Mouse (Mus musculus): ENCODE measurements around the gene Ptpn6. TPM values are rescaled to one million over a fixed set of nuclear protein-coding genes. Genes with fewer than 3 reads are reported as not detected.

Ptpn6 gene
- total and polyA plus RNA-seq, 2 experiments from 2014 or later, result 2.3 to 3.2 TPM

DNA sequence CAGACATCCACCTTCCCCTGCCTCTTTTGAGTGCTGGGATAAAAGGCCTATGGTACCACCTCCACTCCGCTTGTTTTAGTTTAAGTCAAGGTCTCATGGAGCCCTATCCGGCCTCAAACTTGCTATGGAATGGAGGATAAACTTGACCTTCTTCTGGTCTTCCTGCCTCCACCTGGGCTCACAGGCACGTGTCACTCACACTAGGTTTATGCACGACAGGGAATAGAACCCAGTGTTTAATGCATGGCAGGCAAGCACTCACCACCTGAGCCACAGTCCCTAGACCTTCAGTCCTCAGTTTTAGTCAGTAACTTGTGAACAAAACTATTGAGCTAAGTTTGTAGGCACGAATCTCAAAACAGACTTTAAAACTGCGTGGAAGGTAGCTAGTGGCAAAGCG, 7.5 kb downstream of the Ptpn6 start:
- ATAC-seq (ENCODE audit: low FRiP score), result no peak
- no peak overlapping the region for H3K9ac ChIP-seq (replicated peaks; ENCODE audit: low read length, poor library complexity, severe bottlenecking)
- no peaks in the 10 kb centered on the region for H3K4me1 ChIP-seq (ENCODE audit: insufficient read depth, low read length)
- no peak overlapping the region for H3K27ac ChIP-seq (ENCODE audit: low read depth, low read length)
- DNase-seq (ENCODE audit: low spot score), result no peak
- 86% methylated on average over 7 of the region's 7 CpGs for WGBS
- no peak overlapping the region for H3K4me2 ChIP-seq (ENCODE audit: low read depth, low read length, poor library complexity, severe bottlenecking)
- no peaks in the 10 kb centered on the region for H3K27me3 ChIP-seq (ENCODE audit: insufficient read depth, low read length)
- no peak for TF ChIP-seq CTCF (IDR thresholded peaks at IDR 0.05)
- H3K36me3 ChIP-seq (ENCODE audit: insufficient read depth, low read length), result no peaks in the 10 kb centered on the region
- no peak overlapping the region for H3K4me3 ChIP-seq (ENCODE audit: low read depth, low read length)
- H3K9me3 ChIP-seq (ENCODE audit: low read length), result no peaks in the 10 kb centered on the region

DNA sequence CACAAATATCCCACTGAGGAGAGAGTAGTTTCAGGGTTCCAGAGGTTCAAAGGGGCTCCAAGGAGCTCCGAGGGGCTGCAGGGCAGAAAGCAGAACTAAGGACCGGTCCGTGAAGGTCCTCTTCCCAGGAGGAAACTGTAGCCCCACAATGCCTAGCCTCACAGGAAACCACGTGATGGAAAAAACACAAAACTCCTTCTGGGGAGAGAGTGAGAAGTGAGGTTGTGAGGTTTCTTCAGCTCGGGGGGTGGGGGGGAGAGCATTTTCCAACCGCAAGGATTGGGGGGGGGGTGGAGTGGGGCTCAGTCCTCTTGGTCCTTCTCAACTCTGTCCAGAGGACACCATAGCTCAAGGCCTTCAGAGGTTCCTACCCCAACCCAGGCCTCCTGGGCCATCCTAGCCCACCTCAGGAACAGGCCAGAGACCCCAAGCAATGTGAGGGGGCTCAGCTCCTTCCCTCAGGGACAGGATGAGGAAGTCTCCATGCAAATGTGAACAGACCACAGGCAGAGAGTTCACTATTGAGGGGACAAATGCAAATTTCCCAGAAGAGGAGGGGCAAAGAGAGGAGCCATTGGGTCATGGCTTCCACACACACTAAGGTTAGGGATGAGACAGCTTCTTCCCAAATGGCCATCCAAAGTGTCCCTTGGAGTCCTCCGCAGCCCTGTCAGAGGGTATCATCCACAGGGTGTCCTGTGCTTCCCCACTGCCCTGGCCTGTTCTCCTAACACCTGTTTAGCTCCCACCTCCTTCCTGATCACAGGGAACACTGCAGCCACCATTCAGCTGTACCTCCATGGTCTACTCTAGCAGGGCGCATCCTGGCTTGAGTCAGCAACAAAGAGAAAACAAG, 8.4 kb downstream of the Ptpn6 start:
- Histone ChIP-seq H3K4me2 (ENCODE audit: low read depth, low read length, poor library complexity, severe bottlenecking) (no peak overlapping the region), H3K9me3 (ENCODE audit: low read length) (no peaks in the 10 kb centered on the region), H3K4me1 (ENCODE audit: insufficient read depth, low read length) (no peaks in the 10 kb centered on the region), H3K27me3 (ENCODE audit: insufficient read depth, low read length) (no peaks in the 10 kb centered on the region), H3K4me3 (ENCODE audit: low read depth, low read length) (no peak overlapping the region), H3K27ac (ENCODE audit: low read depth, low read length) (no peak overlapping the region), H3K9ac (replicated peaks; ENCODE audit: low read length, poor library complexity, severe bottlenecking) (no peak overlapping the region), H3K36me3 (ENCODE audit: insufficient read depth, low read length) (no peaks in the 10 kb centered on the region)
- no peak for ATAC-seq (ENCODE audit: low FRiP score)
- no peak for DNase-seq (ENCODE audit: low spot score)
- 84% methylated on average over 8 of the region's 8 CpGs for WGBS
- no peak for TF ChIP-seq CTCF (IDR thresholded peaks at IDR 0.05)

DNA sequence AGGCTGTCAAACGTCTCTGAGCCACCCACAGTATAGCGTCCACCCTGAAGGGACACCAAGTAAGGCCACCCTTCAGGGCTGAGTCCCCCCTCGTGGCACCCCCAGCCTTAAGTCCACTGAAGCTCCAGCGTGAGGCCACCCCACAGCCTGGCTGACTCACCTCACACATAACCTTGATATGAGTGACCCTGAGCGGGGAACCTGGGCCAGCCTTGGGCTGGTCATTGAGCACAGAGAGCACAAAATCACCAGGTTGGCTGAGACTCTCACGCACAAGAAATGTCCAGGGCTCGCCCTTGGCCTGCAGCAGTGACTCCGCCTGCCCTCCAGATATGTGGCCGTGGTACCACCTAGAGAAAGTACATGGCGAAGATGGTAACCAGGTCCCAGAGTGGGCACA, 9.9 kb downstream of the Ptpn6 start:
- H3K27ac ChIP-seq (ENCODE audit: low read depth, low read length), result no peak overlapping the region
- no peak overlapping the region for H3K4me3 ChIP-seq (ENCODE audit: low read depth, low read length)
- H3K36me3 ChIP-seq (ENCODE audit: insufficient read depth, low read length), result no peaks in the 10 kb centered on the region
- H3K4me1 ChIP-seq (ENCODE audit: insufficient read depth, low read length), result no peaks in the 10 kb centered on the region
- no peak for TF ChIP-seq CTCF (IDR thresholded peaks at IDR 0.05)
- no peak overlapping the region for H3K4me2 ChIP-seq (ENCODE audit: low read depth, low read length, poor library complexity, severe bottlenecking)
- ATAC-seq (ENCODE audit: low FRiP score) (no peak), DNase-seq (ENCODE audit: low spot score) (no peak)
- no peaks in the 10 kb centered on the region for H3K27me3 ChIP-seq (ENCODE audit: insufficient read depth, low read length)
- 91% methylated on average over 10 of the region's 10 CpGs for WGBS
- no peaks in the 10 kb centered on the region for H3K9me3 ChIP-seq (ENCODE audit: low read length)
- no peak overlapping the region for H3K9ac ChIP-seq (replicated peaks; ENCODE audit: low read length, poor library complexity, severe bottlenecking)

DNA sequence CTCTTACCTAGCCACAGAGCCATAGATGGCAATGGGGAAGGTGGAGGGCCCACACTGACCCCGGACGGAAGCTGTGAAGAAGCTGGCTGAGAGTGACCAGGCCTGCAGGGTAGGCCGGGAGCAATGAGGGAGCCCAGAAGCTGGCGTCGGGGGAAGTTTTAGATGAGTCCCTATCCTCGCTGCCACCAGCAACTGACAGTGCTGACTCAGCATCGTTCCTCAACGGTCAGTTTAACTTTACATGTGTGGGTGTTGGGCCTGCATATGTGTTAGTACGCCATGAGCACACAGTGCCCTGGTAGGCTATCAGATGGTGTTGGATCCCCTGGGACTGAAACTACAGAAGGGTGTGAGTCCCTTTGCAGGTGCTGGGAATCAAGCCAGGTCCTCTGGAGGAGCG, 14.0 kb downstream of the Ptpn6 start:
- 88% methylated on average over 10 of the region's 10 CpGs for whole genome bisulfite sequencing

DNA sequence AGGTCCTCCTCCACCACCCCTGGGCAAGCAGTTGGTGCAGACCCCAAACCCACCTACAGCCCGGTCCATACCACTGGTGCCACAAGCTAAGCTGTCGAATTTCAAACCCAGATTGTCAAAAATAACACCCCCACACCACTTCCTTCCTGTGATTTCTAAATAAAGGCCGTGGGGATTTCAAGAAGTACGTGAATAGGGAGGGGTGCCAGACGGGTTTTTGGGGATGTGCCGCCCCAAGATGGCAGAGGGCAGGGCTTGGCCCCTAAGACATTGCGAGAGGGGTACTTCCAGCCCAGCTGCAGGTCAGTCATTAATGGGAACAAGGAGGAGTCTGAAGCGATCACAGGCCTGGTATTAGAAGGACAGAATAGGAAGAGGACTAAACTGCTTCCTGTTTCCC, 15.0 kb downstream of the Ptpn6 start:
- H3K4me1 ChIP-seq (ENCODE audit: insufficient read depth, low read length), result no peaks in the 10 kb centered on the region
- no peak overlapping the region for H3K9ac ChIP-seq (replicated peaks; ENCODE audit: low read length, poor library complexity, severe bottlenecking)
- 80% methylated on average over 8 of the region's 8 CpGs for WGBS
- H3K27ac ChIP-seq (ENCODE audit: low read depth, low read length), result no peak overlapping the region
- ATAC-seq (ENCODE audit: low FRiP score), result no peak
- H3K36me3 ChIP-seq (ENCODE audit: insufficient read depth, low read length), result no peaks in the 10 kb centered on the region
- H3K9me3 ChIP-seq (ENCODE audit: low read length), result no peaks in the 10 kb centered on the region
- TF ChIP-seq CTCF (IDR thresholded peaks at IDR 0.05), result no peak
- DNase-seq (ENCODE audit: low spot score), result no peak
- H3K4me2 ChIP-seq (ENCODE audit: low read depth, low read length, poor library complexity, severe bottlenecking), result no peak overlapping the region
- H3K4me3 ChIP-seq (ENCODE audit: low read depth, low read length), result no peak overlapping the region
- no peaks in the 10 kb centered on the region for H3K27me3 ChIP-seq (ENCODE audit: insufficient read depth, low read length)

More for the DNA sequence above, 14.0 kb downstream of the Ptpn6 start:
- Histone ChIP-seq H3K9ac (replicated peaks; ENCODE audit: low read length, poor library complexity, severe bottlenecking) (no peak overlapping the region), H3K9me3 (ENCODE audit: low read length) (no peaks in the 10 kb centered on the region), H3K27me3 (ENCODE audit: insufficient read depth, low read length) (no peaks in the 10 kb centered on the region), H3K4me2 (ENCODE audit: low read depth, low read length, poor library complexity, severe bottlenecking) (no peak overlapping the region), H3K27ac (ENCODE audit: low read depth, low read length) (no peak overlapping the region), H3K36me3 (ENCODE audit: insufficient read depth, low read length) (no peaks in the 10 kb centered on the region), H3K4me3 (ENCODE audit: low read depth, low read length) (no peak overlapping the region), H3K4me1 (ENCODE audit: insufficient read depth, low read length) (no peaks in the 10 kb centered on the region)
- no peak for TF ChIP-seq CTCF (IDR thresholded peaks at IDR 0.05)
- DNase-seq (ENCODE audit: low spot score) (no peak), ATAC-seq (ENCODE audit: low FRiP score) (no peak)

DNA sequence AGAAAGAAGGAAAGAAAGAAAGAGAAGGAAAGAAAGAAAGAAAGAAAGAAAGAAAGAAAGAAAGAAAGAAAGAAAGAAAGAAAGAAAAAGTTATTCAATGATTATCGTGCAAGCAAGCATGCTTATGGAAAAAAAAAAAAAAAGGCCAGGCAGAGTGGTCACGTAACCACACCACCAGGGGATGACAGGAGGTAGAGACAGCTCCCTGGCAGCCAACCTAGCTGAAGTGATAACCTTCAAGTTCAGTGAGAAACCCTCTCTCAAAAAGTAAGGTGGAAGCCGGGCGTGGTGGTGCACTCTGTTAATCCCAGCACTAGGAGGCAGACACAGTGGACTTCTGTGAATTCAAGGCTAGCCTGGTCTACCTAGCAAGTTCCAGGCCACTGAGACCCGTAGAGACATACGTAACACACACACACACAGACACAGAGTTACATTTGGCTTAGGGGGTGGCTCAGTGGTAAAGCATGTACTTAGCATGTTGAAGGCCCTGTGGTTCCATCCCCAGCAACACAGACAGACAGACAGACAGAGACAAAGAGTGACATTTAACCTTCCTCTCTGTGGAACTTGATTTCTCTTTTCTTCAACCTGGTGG, 15.5 kb downstream of the Ptpn6 start:
- Histone ChIP-seq H3K4me3 (ENCODE audit: low read depth, low read length) (no peak overlapping the region), H3K27ac (ENCODE audit: low read depth, low read length) (no peak overlapping the region), H3K9ac (replicated peaks; ENCODE audit: low read length, poor library complexity, severe bottlenecking) (no peak overlapping the region), H3K27me3 (ENCODE audit: insufficient read depth, low read length) (no peaks in the 10 kb centered on the region), H3K9me3 (ENCODE audit: low read length) (no peaks in the 10 kb centered on the region), H3K4me1 (ENCODE audit: insufficient read depth, low read length) (no peaks in the 10 kb centered on the region), H3K4me2 (ENCODE audit: low read depth, low read length, poor library complexity, severe bottlenecking) (no peak overlapping the region), H3K36me3 (ENCODE audit: insufficient read depth, low read length) (no peaks in the 10 kb centered on the region)
- 80% methylated on average over 6 of the region's 6 CpGs for WGBS
- no peak for TF ChIP-seq CTCF (IDR thresholded peaks at IDR 0.05)
- ATAC-seq (ENCODE audit: low FRiP score) (no peak), DNase-seq (ENCODE audit: low spot score) (no peak)
